Mouse (Mus musculus) liver, postnatal 0 days (tissue): ENCODE measurements at regions not wholly inside any gene's neighbourhood (a gene's known extent, or its start where the extent isn't known, plus 50 kb on each side); places are given as distances from the start of the nearest gene placed in this dataset.

Experiments
- ATAC-seq: fragments of 200-750 bp; cut with Nextera tagmentation; 2 replicates; pipeline ENCODE4 v1.8.0; 2017; ENCODE audit warnings: mild to moderate bottlenecking, moderate library complexity
- DNase-seq: peaks from one replicate; pipeline ENCODE4 v3.0.0-alpha.2; 2016
- H3K27ac ChIP-seq: fragments of 300-500 bp; sonication (generic); 2 replicates; pipeline ENCODE4 v1.5.1; 2014; ENCODE audit warnings: antibody characterized with exemption, moderate library complexity, mild to moderate bottlenecking, low read depth
- H3K27me3 ChIP-seq: fragments of 300-500 bp; sonication (generic); 2 replicates; pipeline ENCODE4 v1.6.1; 2014; ENCODE audit warnings: low read length, control low read depth, mixed read lengths; ENCODE audit not compliant: insufficient read depth
- H3K36me3 ChIP-seq: fragments of 300-500 bp; sonication (generic); replicated peaks from 2 replicates; pipeline ENCODE4 v1.6.1; 2014; ENCODE audit warnings: mild to moderate bottlenecking, control low read depth, low read length, moderate library complexity, mixed read lengths; ENCODE audit not compliant: insufficient read depth
- H3K4me1 ChIP-seq: fragments of 300-500 bp; sonication (generic); 2 replicates; pipeline ENCODE4 v1.6.1; 2014; ENCODE audit warnings: antibody characterized with exemption, mild to moderate bottlenecking, control low read depth; ENCODE audit not compliant: insufficient read depth
- H3K4me2 ChIP-seq: fragments of 300-500 bp; sonication (generic); 2 replicates; pipeline ENCODE4 v1.6.1; 2014; ENCODE audit warnings: low read depth, mild to moderate bottlenecking, low read length, moderate library complexity, mixed read lengths
- H3K4me3 ChIP-seq: fragments of 300-500 bp; sonication (generic); 2 replicates; pipeline ENCODE4 v1.5.1; 2014; ENCODE audit warnings: low read depth, low read length
- H3K9ac ChIP-seq: fragments of 300-500 bp; sonication (generic); replicated peaks from 2 replicates; pipeline ENCODE4 v1.6.1; 2014; ENCODE audit warnings: mild to moderate bottlenecking, moderate library complexity
- H3K9me3 ChIP-seq: fragments of 300-500 bp; sonication (generic); 2 replicates; pipeline ENCODE4 v1.6.1; 2016; ENCODE audit warnings: mild to moderate bottlenecking, control low read depth, low read length, mixed read lengths
- CTCF ChIP-seq: sonication (generic); IDR thresholded peaks from 2 replicates; pipeline ENCODE4 v1.5.1; 2016; ENCODE audit warnings: antibody characterized with exemption, low read depth
- EP300 ChIP-seq: IDR thresholded peaks from 2 replicates; pipeline ENCODE4 v1.6.1; 2016; ENCODE audit warnings: antibody characterized with exemption, low read depth, mild to moderate bottlenecking
- WGBS: fragments of 180-500 bp; shearing (Covaris S2); extraction: QIAGEN DNeasy Blood & Tissue Kit; methylation state at CpG from one replicate; pipeline ENCODE4 v1.1.7; 2014; ENCODE audit not compliant: insufficient replicate concordance; 5-methylcytosine and 5-hydroxymethylcytosine counted together

DNA sequence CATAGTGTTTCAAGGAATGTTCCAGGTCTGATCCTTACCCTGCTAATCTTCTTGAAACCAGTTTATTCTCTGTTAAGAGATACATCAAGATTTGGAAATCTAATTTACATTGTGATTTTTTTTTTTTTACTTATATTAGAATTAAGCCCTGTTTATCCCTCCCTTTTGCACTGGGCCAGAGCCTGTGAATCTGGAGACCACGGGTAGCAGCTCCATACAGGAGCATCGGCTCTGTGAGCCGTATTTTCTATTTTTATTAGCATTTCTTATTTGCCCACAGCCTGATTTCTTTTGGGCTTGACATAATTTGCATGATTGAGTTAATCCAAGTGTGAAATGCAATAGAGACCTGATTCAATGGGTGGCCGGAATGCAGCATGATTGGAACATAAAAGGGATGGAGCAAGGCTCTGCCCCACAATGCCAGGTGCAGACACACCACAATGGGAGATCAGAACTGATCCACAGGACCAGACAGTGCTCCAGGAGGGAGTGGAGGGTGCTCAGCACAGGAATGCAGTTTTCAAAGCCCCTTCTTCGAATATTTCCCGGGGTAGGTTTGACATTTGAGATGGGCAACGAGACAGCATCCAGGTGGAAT is 67.9 kb upstream of the Mrps9 start:
- H3K4me1 ChIP-seq = no peaks in the 10 kb centered on the region
- ATAC-seq = no peak
- H3K9me3 ChIP-seq = no peaks in the 10 kb centered on the region
- no peak for TF ChIP-seq CTCF
- TF ChIP-seq EP300 = no peak
- no peaks in the 10 kb centered on the region for H3K36me3 ChIP-seq
- H3K9ac ChIP-seq = no peak overlapping the region
- H3K27me3 ChIP-seq = no peaks in the 10 kb centered on the region
- 74% methylated on average over 7 of the region's 7 CpGs for WGBS
- H3K27ac ChIP-seq = no peak overlapping the region
- no peak for DNase-seq
- no peak overlapping the region for H3K4me2 ChIP-seq
- H3K4me3 ChIP-seq = no peak overlapping the region

- Histone ChIP-seq H3K9me3 (no peaks in the 10 kb centered on the region), H3K9ac (no peak overlapping the region), H3K4me2 (no peak overlapping the region), H3K4me3 (no peak overlapping the region), H3K27me3 (no peaks in the 10 kb centered on the region), H3K4me1 (no peaks in the 10 kb centered on the region), H3K36me3 (no peaks in the 10 kb centered on the region), H3K27ac (no peak overlapping the region)
- no peak for DNase-seq
- no peak for ATAC-seq
- 52% methylated on average over 7 of the region's 7 CpGs for WGBS
- no peak for TF ChIP-seq EP300
- no peak for TF ChIP-seq CTCF
Measured at GRCm38 (mm10) chr1:42787240-42787639, 63.8 kb upstream of the Mrps9 start.

DNA sequence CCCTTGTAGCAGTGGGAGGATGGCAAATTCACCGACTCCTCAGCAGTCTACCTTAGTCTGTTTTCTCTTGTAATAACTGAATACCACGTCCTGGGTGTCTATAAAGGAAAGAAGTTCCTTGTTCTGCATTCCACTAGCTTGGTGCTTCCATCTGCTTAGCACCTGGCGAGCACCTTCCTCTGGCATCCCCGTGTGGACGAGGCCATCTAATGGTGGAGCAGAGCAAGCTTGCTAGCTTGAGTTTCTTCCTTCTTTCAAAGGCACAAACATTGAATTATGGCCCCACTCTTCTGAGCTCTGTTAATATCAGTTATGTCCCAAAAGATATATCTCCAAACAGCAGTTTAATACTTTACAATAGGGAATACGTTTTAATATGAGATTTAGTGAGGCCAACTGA is 62.6 kb upstream of the Mrps9 start:
- no peaks in the 10 kb centered on the region for H3K36me3 ChIP-seq
- no peaks in the 10 kb centered on the region for H3K4me1 ChIP-seq
- WGBS = 59% methylated on average over 6 of the region's 6 CpGs
- no peak for ATAC-seq
- TF ChIP-seq EP300 (no peak), CTCF (no peak)
- DNase-seq = no peak
- no peaks in the 10 kb centered on the region for H3K9me3 ChIP-seq
- H3K4me3 ChIP-seq = no peak overlapping the region
- H3K27me3 ChIP-seq = no peaks in the 10 kb centered on the region
- no peak overlapping the region for H3K27ac ChIP-seq
- no peak overlapping the region for H3K4me2 ChIP-seq
- H3K9ac ChIP-seq = no peak overlapping the region
